Mouse (Mus musculus): Measurements from ENCODE around the gene Nudt2.
A peak's percentile ranks its signal among the peaks of the same experiment; 100 is the strongest.
"Not testable (repeated sequence)": the region's sequence is repeated elsewhere in the genome, so short reads cannot be mapped to it uniquely, and the experiment has no call there.

Nudt2 gene

GRCm38 (mm10) chr4:41464345-41465286 is at the start of gene Nudt2, which contains the start of gene Kif24:
TSS of gene Nudt2 (plus strand) at chr4:41465151.
TSS of gene Kif24 (minus strand) at chr4:41464887.
- DNase-seq: peak; percentile 99

GRCm38 (mm10) chr4:41416966-41417365 is 48.0 kb upstream of the Nudt2 start:
- no peak for DNase-seq

- DNase-seq: no peak
These were observed 26.0 kb upstream of the Nudt2 start for GRCm38 (mm10) chr4:41438931-41439330.

- no peak for DNase-seq
These were observed 22.1 kb upstream of the Nudt2 start for GRCm38 (mm10) chr4:41442790-41443302.

GRCm38 (mm10) chr4:41447595-41447994 is 17.4 kb upstream of the Nudt2 start:
- DNase-seq: no peak

GRCm38 (mm10) chr4:41460690-41461089 is 4.3 kb upstream of the Nudt2 start:
- no peak for DNase-seq

- DNase-seq: not testable (repeated sequence)
These were observed 1.8 kb upstream of the Nudt2 start for GRCm38 (mm10) chr4:41463051-41463738.

GRCm38 (mm10) chr4:41465287-41465665 is 325 bp downstream of the Nudt2 start:
- DNase-seq: no peak

GRCm38 (mm10) chr4:41468396-41469080 is 3.6 kb downstream of the Nudt2 start:
- peak; percentile 40 for DNase-seq

- DNase-seq: no peak
These were observed 4.2 kb downstream of the Nudt2 start for GRCm38 (mm10) chr4:41469199-41469598.

- DNase-seq: no peak
These were observed 5.2 kb downstream of the Nudt2 start for GRCm38 (mm10) chr4:41470051-41470683.

GRCm38 (mm10) chr4:41470684-41471383 is 5.9 kb downstream of the Nudt2 start:
- DNase-seq: no peak

GRCm38 (mm10) chr4:41471384-41471689 is 6.4 kb downstream of the Nudt2 start:
- DNase-seq: no peak

- no peak for DNase-seq
These were observed 12.8 kb downstream of the Nudt2 start for GRCm38 (mm10) chr4:41477648-41478160.

GRCm38 (mm10) chr4:41478751-41479455 is 14.0 kb downstream of the Nudt2 start:
- no peak for DNase-seq

- DNase-seq: no peak
These were observed 14.5 kb downstream of the Nudt2 start for GRCm38 (mm10) chr4:41479456-41479804.

- no peak for DNase-seq
These were observed 15.3 kb downstream of the Nudt2 start for GRCm38 (mm10) chr4:41480254-41480653.

GRCm38 (mm10) chr4:41481601-41482017 is 16.7 kb downstream of the Nudt2 start:
- DNase-seq: no peak

- no peak for DNase-seq
These were observed 28.0 kb downstream of the Nudt2 start for GRCm38 (mm10) chr4:41492951-41493350.

GRCm38 (mm10) chr4:41493464-41494116 is 28.6 kb downstream of the Nudt2 start:
- DNase-seq: no peak

GRCm38 (mm10) chr4:41494378-41494777 is 29.4 kb downstream of the Nudt2 start:
- DNase-seq: no peak

All from cerebellum, adult 11-12 months (tissue).